Mouse (Mus musculus) left cerebral cortex, adult 11 months (tissue): Measurements from ENCODE around the gene Cetn3.

Experiments
- DNase-seq: peaks from one replicate; pipeline ENCODE4 v3.0.0; 2022; ENCODE audit warnings: low spot score

Cetn3 gene

GRCm38 (mm10) chr13:81822750-81823149 lies 39.9 kb downstream of the Cetn3 start:
- no peak for DNase-seq

GRCm38 (mm10) chr13:81824576-81825330 lies 41.9 kb downstream of the Cetn3 start:
- peak; percentile 60 for DNase-seq

- peak; percentile 40 for DNase-seq
Measured at GRCm38 (mm10) chr13:81828486-81828885, 45.6 kb downstream of the Cetn3 start.

- DNase-seq, result no peak
Measured at GRCm38 (mm10) chr13:81831838-81832237, 49.0 kb downstream of the Cetn3 start.

GRCm38 (mm10) chr13:81836386-81837177 lies 53.7 kb downstream of the Cetn3 start:
- DNase-seq, result no peak

GRCm38 (mm10) chr13:81838016-81838415 lies 55.1 kb downstream of the Cetn3 start:
- no peak for DNase-seq

GRCm38 (mm10) chr13:81838948-81839347 lies 56.1 kb downstream of the Cetn3 start:
- no peak for DNase-seq

- DNase-seq, result no peak
Measured at GRCm38 (mm10) chr13:81840246-81840645, 57.4 kb downstream of the Cetn3 start.

GRCm38 (mm10) chr13:81840646-81841045 lies 57.8 kb downstream of the Cetn3 start:
- no peak for DNase-seq

GRCm38 (mm10) chr13:81842278-81842677 lies 59.4 kb downstream of the Cetn3 start:
- no peak for DNase-seq
